Mouse (Mus musculus): ENCODE results near the gene Zcchc7.

- TF ChIP-seq POLR2A (IDR thresholded peaks at IDR 0.05; ENCODE audit: low read depth, low read length) (no peak), CTCF (IDR thresholded peaks at IDR 0.05; ENCODE audit: extremely low read depth, insufficient read length, insufficient replicate concordance, low read depth, low read length) (no peak)
These were observed 130.5 kb downstream of the Zcchc7 start for GRCm38 (mm10) chr4:44886143-44886542.

Data from small intestine, adult 2 months (tissue).